Mouse (Mus musculus) heart, embryonic 12.5 days (tissue): Measurements from ENCODE around the gene Rin2. TPM values are rescaled to one million over a fixed set of nuclear protein-coding genes. Genes with fewer than 3 reads are reported as not detected.

Source experiments
- ATAC-seq: fragments of 200-750 bp; cut with Nextera tagmentation; 2 replicates; pipeline ENCODE4 v1.8.0; 2017; ENCODE audit warnings: moderate TSS enrichment, moderate library complexity; ENCODE audit not compliant: insufficient number of reproducible peaks, low FRiP score
- H3K27ac ChIP-seq: fragments of 300-500 bp; sonication (generic); 2 replicates; pipeline ENCODE4 v1.5.1; 2016; ENCODE audit warnings: mild to moderate bottlenecking, moderate library complexity; ENCODE audit not compliant: poor library complexity, severe bottlenecking
- H3K27me3 ChIP-seq: fragments of 300-500 bp; sonication (generic); replicated peaks from 2 replicates; pipeline ENCODE4 v1.6.1; 2016; ENCODE audit warnings: mild to moderate bottlenecking, moderate library complexity
- H3K36me3 ChIP-seq: fragments of 300-500 bp; sonication (generic); 2 replicates; pipeline ENCODE4 v1.6.1; 2016; ENCODE audit warnings: mild to moderate bottlenecking, moderate library complexity
- H3K4me1 ChIP-seq: fragments of 300-500 bp; sonication (generic); replicated peaks from 2 replicates; pipeline ENCODE4 v1.6.1; 2016; ENCODE audit warnings: mild to moderate bottlenecking
- H3K4me2 ChIP-seq: fragments of 300-500 bp; sonication (generic); 2 replicates; pipeline ENCODE4 v1.6.1; 2016; ENCODE audit warnings: mild to moderate bottlenecking, moderate library complexity
- H3K4me3 ChIP-seq: fragments of 300-500 bp; sonication (generic); 2 replicates; pipeline ENCODE4 v1.5.1; 2016; ENCODE audit warnings: mild to moderate bottlenecking
- H3K9ac ChIP-seq: fragments of 300-500 bp; sonication (generic); 2 replicates; pipeline ENCODE4 v1.6.1; 2016; ENCODE audit warnings: mild to moderate bottlenecking, moderate library complexity
- H3K9me3 ChIP-seq: fragments of 300-500 bp; sonication (generic); replicated peaks from 2 replicates; pipeline ENCODE4 v1.6.1; 2016; ENCODE audit warnings: mild to moderate bottlenecking, moderate library complexity
- WGBS: fragments of 180-500 bp; shearing (Covaris S2); methylation state at CpG from one replicate; pipeline ENCODE4 v1.1.7; 2016; 5-methylcytosine and 5-hydroxymethylcytosine counted together
- polyA plus RNA-seq: library from polyadenylated mRNA; unstranded; fragments of >200 nt; fragmentation: Nextera tagmentation; extraction: Ambion mirVana; gene quantifications from 2 replicates; pipeline ENCODE4 v1.2.1, GENCODE M21; 2016

The Rin2 gene
- polyA plus RNA-seq, 1 experiment from 2014 or later, result 19.0 TPM

GRCm38 (mm10) chr2:145735079-145735478, 60.1 kb downstream of the Rin2 start:
- Histone ChIP-seq H3K27ac (no peak overlapping the region), H3K36me3 (no peaks in the 10 kb centered on the region), H3K4me1 (0 out of 2 replicates have a peak, but pooled peaks cover 4% of the 10 kb centered on the region), H3K9ac (no peak overlapping the region), H3K9me3 (no peaks in the 10 kb centered on the region), H3K27me3 (no peaks in the 10 kb centered on the region), H3K4me3 (no peak overlapping the region), H3K4me2 (no peak overlapping the region)
- ATAC-seq, result no peak
- 73% methylated on average over 5 of the region's 5 CpGs for WGBS

- WGBS, result 71% methylated on average over 1 of the region's 1 CpGs
- ATAC-seq, result no peak
Measured at GRCm38 (mm10) chr2:145736543-145736942, 61.5 kb downstream of the Rin2 start.

GRCm38 (mm10) chr2:145737196-145737595, 62.2 kb downstream of the Rin2 start:
- ATAC-seq, result no peak
- no peak overlapping the region for H3K27ac ChIP-seq
- H3K27me3 ChIP-seq, result no peaks in the 10 kb centered on the region
- H3K4me2 ChIP-seq, result no peak overlapping the region
- H3K4me1 ChIP-seq, result 0 out of 2 replicates have a peak, but pooled peaks cover 4% of the 10 kb centered on the region
- H3K9ac ChIP-seq, result no peak overlapping the region
- no peaks in the 10 kb centered on the region for H3K9me3 ChIP-seq
- WGBS, result 33% methylated on average over 5 of the region's 5 CpGs
- no peaks in the 10 kb centered on the region for H3K36me3 ChIP-seq
- H3K4me3 ChIP-seq, result no peak overlapping the region

More at GRCm38 (mm10) chr2:145736543-145736942, 61.5 kb downstream of the Rin2 start:
- H3K4me2 ChIP-seq, result no peak overlapping the region
- no peak overlapping the region for H3K27ac ChIP-seq
- H3K9me3 ChIP-seq, result no peaks in the 10 kb centered on the region
- H3K4me3 ChIP-seq, result no peak overlapping the region
- no peaks in the 10 kb centered on the region for H3K36me3 ChIP-seq
- no peak overlapping the region for H3K9ac ChIP-seq
- no peaks in the 10 kb centered on the region for H3K27me3 ChIP-seq
- H3K4me1 ChIP-seq, result 0 out of 2 replicates have a peak, but pooled peaks cover 4% of the 10 kb centered on the region

GRCm38 (mm10) chr2:145740729-145741128, 65.7 kb downstream of the Rin2 start:
- H3K9me3 ChIP-seq, result no peaks in the 10 kb centered on the region
- no peak overlapping the region for H3K4me2 ChIP-seq
- H3K27ac ChIP-seq, result no peak overlapping the region
- H3K9ac ChIP-seq, result no peak overlapping the region
- H3K4me3 ChIP-seq, result no peak overlapping the region
- ATAC-seq, result no peak
- WGBS, result 86% methylated on average over 5 of the region's 5 CpGs
- H3K36me3 ChIP-seq, result no peaks in the 10 kb centered on the region
- 0 out of 2 replicates have a peak, but pooled peaks cover 4% of the 10 kb centered on the region for H3K4me1 ChIP-seq
- H3K27me3 ChIP-seq, result no peaks in the 10 kb centered on the region

GRCm38 (mm10) chr2:145742795-145743710, 68.0 kb downstream of the Rin2 start:
- WGBS, result 71% methylated on average over 13 of the region's 13 CpGs
- H3K4me3 ChIP-seq, result no peak overlapping the region
- H3K9ac ChIP-seq, result no peak overlapping the region
- H3K4me1 ChIP-seq, result no peaks in the 10 kb centered on the region
- no peaks in the 10 kb centered on the region for H3K9me3 ChIP-seq
- ATAC-seq, result no peak
- H3K36me3 ChIP-seq, result no peaks in the 10 kb centered on the region
- H3K27ac ChIP-seq, result no peak overlapping the region
- H3K27me3 ChIP-seq, result no peaks in the 10 kb centered on the region
- no peak overlapping the region for H3K4me2 ChIP-seq

- no peak overlapping the region for H3K9ac ChIP-seq
- H3K9me3 ChIP-seq, result no peaks in the 10 kb centered on the region
- no peak overlapping the region for H3K4me3 ChIP-seq
- no peaks in the 10 kb centered on the region for H3K27me3 ChIP-seq
- WGBS, result 64% methylated on average over 1 of the region's 1 CpGs
- no peak overlapping the region for H3K4me2 ChIP-seq
- H3K27ac ChIP-seq, result no peak overlapping the region
- H3K4me1 ChIP-seq, result peaks cover 10% of the 10 kb centered on the region
- no peaks in the 10 kb centered on the region for H3K36me3 ChIP-seq
- no peak for ATAC-seq
Measured at GRCm38 (mm10) chr2:145746406-145746805, 71.4 kb downstream of the Rin2 start.

- Histone ChIP-seq H3K36me3 (no peaks in the 10 kb centered on the region), H3K4me1 (peaks cover 22% of the 10 kb centered on the region), H3K9ac (no peak overlapping the region), H3K4me2 (no peak overlapping the region), H3K9me3 (no peaks in the 10 kb centered on the region), H3K27ac (no peak overlapping the region), H3K4me3 (no peak overlapping the region), H3K27me3 (no peaks in the 10 kb centered on the region)
- WGBS, result 67% methylated on average over 5 of the region's 5 CpGs
- no peak for ATAC-seq
Measured at GRCm38 (mm10) chr2:145749645-145750044, 74.6 kb downstream of the Rin2 start.

- no peak overlapping the region for H3K4me2 ChIP-seq
- H3K9me3 ChIP-seq, result no peaks in the 10 kb centered on the region
- peaks cover 33% of the 10 kb centered on the region for H3K4me1 ChIP-seq
- H3K4me3 ChIP-seq, result no peak overlapping the region
- no peaks in the 10 kb centered on the region for H3K27me3 ChIP-seq
- 62% methylated on average over 6 of the region's 6 CpGs for WGBS
- no peaks in the 10 kb centered on the region for H3K36me3 ChIP-seq
- no peak for ATAC-seq
- H3K27ac ChIP-seq, result no peak overlapping the region; the same call in 1 of the 2 replicates
- no peak overlapping the region for H3K9ac ChIP-seq
Measured at GRCm38 (mm10) chr2:145752572-145752971, 77.6 kb downstream of the Rin2 start.

- peaks cover 33% of the 10 kb centered on the region for H3K4me1 ChIP-seq
- H3K4me3 ChIP-seq, result no peak overlapping the region
- H3K9ac ChIP-seq, result no peak overlapping the region
- no peaks in the 10 kb centered on the region for H3K9me3 ChIP-seq
- H3K36me3 ChIP-seq, result no peaks in the 10 kb centered on the region
- H3K27me3 ChIP-seq, result no peaks in the 10 kb centered on the region
- 56% methylated on average over 7 of the region's 7 CpGs for WGBS
- ATAC-seq, result no peak
- H3K4me2 ChIP-seq, result no peak overlapping the region
- H3K27ac ChIP-seq, result no peak overlapping the region
Measured at GRCm38 (mm10) chr2:145753973-145754372, 79.0 kb downstream of the Rin2 start.

GRCm38 (mm10) chr2:145755864-145756822, 81.1 kb downstream of the Rin2 start:
- Histone ChIP-seq H3K4me2 (no peak overlapping the region), H3K4me1 (peaks cover 24% of the 10 kb centered on the region), H3K4me3 (no peak overlapping the region), H3K36me3 (no peaks in the 10 kb centered on the region), H3K9ac (no peak overlapping the region), H3K9me3 (no peaks in the 10 kb centered on the region), H3K27ac (no peak overlapping the region), H3K27me3 (no peaks in the 10 kb centered on the region)
- 61% methylated on average over 12 of the region's 12 CpGs for WGBS
- ATAC-seq, result peak; percentile 37; the same call in 1 of the 2 replicates

- no peak for ATAC-seq
- H3K27me3 ChIP-seq, result no peaks in the 10 kb centered on the region
- peaks cover 11% of the 10 kb centered on the region; the same call in 1 of the 2 replicates for H3K4me1 ChIP-seq
- no peak overlapping the region for H3K4me3 ChIP-seq
- H3K9ac ChIP-seq, result no peak overlapping the region
- WGBS, result 72% methylated on average over 3 of the region's 3 CpGs
- no peak overlapping the region for H3K4me2 ChIP-seq
- no peaks in the 10 kb centered on the region for H3K9me3 ChIP-seq
- H3K27ac ChIP-seq, result no peak overlapping the region
- H3K36me3 ChIP-seq, result no peaks in the 10 kb centered on the region
Measured at GRCm38 (mm10) chr2:145760121-145760520, 85.1 kb downstream of the Rin2 start.
